Mouse (Mus musculus): ENCODE results near the gene Gm10778.
"Not testable (repeated sequence)": the region's sequence is repeated elsewhere in the genome, so short reads cannot be mapped to it uniquely, and the experiment has no call there.

Gene Gm10778

GRCm38 (mm10) chr10:81627836-81628220 lies 21.0 kb upstream of the Gm10778 start:
- no peak for DNase-seq (ENCODE audit: low read depth, low spot score)

- no peak for DNase-seq (ENCODE audit: low read depth, low spot score)
Observed at GRCm38 (mm10) chr10:81628390-81628789, 20.5 kb upstream of the Gm10778 start, which contains the start of gene Ankrd24. TSS of gene Ankrd24 (plus strand) at chr10:81628540.

GRCm38 (mm10) chr10:81633253-81634099 lies 15.4 kb upstream of the Gm10778 start:
- peak; percentile 76 for DNase-seq (ENCODE audit: low read depth, low spot score)

DNA sequence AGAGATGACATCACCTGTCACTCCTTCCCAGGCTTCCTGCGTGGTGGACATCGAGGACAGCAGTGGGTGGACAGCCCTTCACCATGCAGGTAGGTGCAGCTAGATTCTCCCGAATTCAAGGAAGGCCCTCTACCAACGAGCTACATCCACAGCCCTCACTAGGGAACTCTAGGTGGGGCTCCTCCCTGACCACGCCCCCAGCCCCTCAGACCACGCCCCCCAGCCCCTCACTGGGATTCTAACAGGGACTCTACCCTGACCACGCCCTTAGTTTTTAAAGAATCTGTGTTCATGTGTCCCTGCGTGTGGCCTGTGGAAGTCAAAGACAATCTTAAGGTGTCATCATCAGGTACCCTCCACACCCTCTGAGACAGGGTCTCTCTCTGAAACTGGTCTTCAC lies 12.5 kb upstream of the Gm10778 start:
- no peak for DNase-seq (ENCODE audit: low read depth, low spot score)

DNA sequence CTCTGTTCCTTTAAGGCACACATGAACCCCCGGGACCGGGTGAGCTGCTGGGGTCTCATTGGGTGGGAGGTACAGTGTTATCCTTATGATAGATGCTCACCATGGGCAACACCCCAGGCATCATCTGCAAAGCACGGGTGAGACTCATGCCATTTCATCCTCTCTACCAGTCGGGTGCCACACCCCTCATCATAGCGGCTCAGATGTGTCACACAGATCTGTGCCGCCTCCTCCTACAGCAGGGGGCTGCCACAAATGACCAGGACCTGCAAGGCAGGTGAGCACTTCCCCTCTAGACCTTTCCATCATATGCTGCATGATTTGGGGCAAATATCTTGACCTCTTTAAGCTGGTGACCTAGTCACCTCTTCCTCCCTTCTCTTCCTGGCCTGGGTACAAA lies 10.8 kb upstream of the Gm10778 start:
- no peak for DNase-seq (ENCODE audit: low read depth, low spot score)

- not testable (repeated sequence) for DNase-seq (ENCODE audit: low read depth, low spot score)
Observed at GRCm38 (mm10) chr10:81640825-81641224, 8.0 kb upstream of the Gm10778 start.

GRCm38 (mm10) chr10:81641566-81641965 lies 7.3 kb upstream of the Gm10778 start:
- no peak for DNase-seq (ENCODE audit: low read depth, low spot score)

- no peak for DNase-seq (ENCODE audit: low read depth, low spot score)
Observed at GRCm38 (mm10) chr10:81641978-81642647, 6.7 kb upstream of the Gm10778 start.

- DNase-seq (ENCODE audit: low read depth, low spot score) = no peak
Observed at GRCm38 (mm10) chr10:81642648-81643448, 6.0 kb upstream of the Gm10778 start.

DNA sequence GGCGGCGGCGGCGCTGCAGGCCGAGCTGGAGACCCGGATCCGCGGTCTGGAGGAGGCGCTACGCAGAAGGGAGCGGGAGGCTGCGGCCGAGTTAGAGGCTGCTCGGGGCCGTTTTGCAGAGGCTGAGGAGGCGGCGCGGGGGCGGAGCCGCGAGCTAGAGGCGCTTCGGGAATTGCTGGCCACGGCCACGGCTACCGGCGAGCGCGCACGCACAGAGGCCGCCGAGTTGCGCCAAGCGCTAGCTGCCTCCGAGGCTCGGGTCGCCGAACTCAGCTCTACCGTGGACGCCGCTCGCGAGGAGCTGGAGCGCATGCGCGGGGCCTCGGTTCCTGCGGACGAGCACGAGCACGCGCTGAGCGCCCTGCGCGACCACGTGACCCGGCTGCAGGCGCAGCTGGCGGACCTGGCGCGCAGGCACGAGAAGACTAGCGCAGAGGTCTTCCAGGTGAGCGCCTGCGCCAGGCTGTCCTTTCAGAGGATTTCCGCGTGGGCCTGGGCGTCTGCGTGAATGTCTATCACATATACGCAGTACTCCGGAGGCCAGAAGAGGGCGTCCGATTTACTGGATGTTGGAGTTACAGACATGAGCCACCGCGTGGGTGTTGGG lies 5.3 kb upstream of the Gm10778 start:
- peak; percentile 75 for DNase-seq (ENCODE audit: low read depth, low spot score)

DNA sequence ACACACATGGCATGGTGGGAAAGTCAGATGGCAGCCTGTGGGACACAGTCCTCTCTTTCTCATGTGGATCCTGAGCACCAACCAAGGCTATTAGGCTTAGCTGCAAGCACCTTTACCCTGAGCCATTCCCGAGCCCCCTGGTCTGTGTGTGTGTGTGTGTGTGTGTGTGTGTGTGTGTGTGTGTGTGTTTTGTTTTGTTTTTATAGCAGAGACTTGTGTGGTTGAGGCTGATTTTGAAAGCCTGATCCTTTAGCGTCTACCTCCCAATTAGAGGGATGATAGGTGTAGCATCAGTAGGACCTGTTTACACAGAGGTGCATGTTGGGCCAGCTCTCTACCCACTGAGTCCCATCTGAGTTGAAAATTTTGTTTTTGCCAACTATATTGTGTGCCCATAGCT lies 4.7 kb upstream of the Gm10778 start:
- DNase-seq (ENCODE audit: low read depth, low spot score) = no peak

DNA sequence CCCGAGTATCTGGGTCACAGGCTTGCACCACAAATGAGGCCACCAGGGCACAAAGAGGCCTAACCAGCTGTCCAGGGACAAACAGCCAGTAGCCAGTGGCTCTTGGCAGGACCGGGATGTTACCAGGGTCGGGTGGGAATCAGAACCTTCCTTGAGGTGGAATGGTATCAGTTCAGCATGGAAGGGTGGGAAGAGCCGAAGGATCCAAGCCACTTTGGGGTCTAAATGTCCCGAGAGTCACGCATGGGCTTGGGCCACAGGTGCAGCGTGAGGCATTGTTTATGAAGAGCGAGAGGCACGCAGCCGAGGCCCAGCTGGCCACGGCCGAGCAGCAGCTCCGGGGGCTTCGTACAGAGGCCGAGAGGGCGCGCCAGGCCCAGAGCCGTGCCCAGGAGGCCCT lies 4.1 kb upstream of the Gm10778 start:
- DNase-seq (ENCODE audit: low read depth, low spot score) = no peak

- no peak for DNase-seq (ENCODE audit: low read depth, low spot score)
Observed at GRCm38 (mm10) chr10:81645391-81645790, 3.5 kb upstream of the Gm10778 start.

GRCm38 (mm10) chr10:81646015-81646555 lies 2.8 kb upstream of the Gm10778 start:
- no peak for DNase-seq (ENCODE audit: low read depth, low spot score)

DNA sequence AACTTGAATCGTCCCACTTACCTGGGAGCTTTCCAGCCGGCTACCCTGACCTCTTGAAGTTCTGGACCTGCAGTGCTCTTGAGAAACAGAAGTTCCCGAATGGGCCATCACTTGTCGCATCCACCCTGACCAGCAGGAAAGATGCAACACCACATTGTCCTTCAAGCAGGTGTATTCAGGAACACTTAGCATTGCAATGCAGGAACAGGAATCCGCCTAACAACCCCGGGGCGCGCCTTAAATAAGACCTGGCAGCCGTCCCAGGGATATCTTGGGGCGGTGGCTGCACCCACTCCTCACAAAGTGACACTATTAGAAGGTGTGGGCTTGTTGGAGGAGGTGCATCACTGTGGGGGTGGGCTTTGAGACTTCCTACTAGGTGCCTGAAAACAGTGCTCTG lies 6.3 kb downstream of the Gm10778 start:
- no peak for DNase-seq (ENCODE audit: low read depth, low spot score)

DNA sequence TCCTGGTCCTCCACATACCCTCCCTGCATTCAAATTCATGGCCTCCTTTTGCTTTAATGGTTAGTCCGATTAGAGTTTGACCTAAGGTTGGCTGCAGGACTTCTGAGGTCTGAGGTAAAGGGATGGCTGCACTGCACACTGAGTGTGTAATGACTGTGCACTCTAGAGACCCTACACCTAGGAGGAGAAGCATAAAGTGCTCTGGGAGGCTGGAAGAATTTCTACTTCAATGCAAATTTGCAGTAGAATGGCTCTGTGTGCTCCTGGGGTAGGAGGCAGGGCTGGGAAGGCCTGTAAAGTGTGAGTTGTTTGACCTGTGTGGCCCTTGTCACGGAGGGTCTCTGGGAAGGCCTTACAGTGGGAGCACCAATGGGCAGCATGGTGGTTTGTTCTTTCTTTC lies 7.3 kb downstream of the Gm10778 start:
- DNase-seq (ENCODE audit: low read depth, low spot score) = no peak

GRCm38 (mm10) chr10:81687114-81687513 lies 38.3 kb downstream of the Gm10778 start:
- not testable (repeated sequence) for DNase-seq (ENCODE audit: low read depth, low spot score)

DNA sequence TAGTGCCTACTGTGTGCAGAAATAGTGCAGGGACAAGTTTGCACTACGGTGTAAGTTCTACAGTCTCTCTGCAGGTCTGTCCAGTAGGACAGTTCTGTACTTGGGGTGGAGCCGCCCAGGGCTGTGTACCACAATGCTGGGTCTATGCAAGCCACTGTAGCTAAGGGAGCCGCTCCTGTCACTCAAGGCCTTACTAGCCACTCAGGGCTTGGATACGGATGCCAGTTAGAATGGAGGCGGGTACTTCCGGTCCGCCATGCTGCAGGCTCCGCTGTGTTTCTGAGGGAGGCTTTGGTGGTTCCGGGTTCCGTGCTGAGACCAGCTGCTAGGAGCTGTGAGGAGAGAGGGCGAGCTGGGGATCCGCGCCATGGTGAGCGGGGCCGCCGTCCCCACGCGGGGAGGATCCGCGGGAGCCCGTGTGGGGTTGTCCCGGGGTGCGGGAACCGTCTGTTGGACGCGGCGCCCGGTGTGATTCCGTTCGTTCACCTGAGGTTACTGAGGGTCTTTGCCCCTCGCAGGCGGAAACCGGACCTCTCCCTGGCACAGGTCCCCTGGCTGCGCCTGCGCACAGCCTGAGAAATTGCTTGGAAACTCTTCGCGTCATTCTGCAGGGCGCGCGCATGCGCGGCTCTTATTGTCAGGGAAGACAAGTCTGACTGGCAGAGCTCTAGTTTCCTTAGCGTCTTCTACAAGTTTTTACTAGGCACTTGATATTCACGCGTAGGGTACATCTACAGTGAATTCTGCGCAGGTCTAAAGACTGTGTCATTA lies 55.9 kb downstream of the Gm10778 start, which contains the start of gene Zfp433:
TSS of gene Zfp433 (plus strand) at position 295 of the 771 bp plus-strand sequence.
- not testable (repeated sequence) for DNase-seq (ENCODE audit: low read depth, low spot score)
